Mouse (Mus musculus) heart, adult 11 months (tissue): ENCODE measurements around the gene Jph2.

Source experiments
- DNase-seq: peaks from one replicate; pipeline ENCODE4 v3.0.0; 2022

Gene Jph2

GRCm38 (mm10) chr2:163360858-163361623 lies 36.8 kb downstream of the Jph2 start:
- peak; percentile 98 for DNase-seq

GRCm38 (mm10) chr2:163359253-163359652 lies 38.5 kb downstream of the Jph2 start:
- DNase-seq: peak; percentile 91

GRCm38 (mm10) chr2:163358662-163359061 lies 39.1 kb downstream of the Jph2 start:
- DNase-seq: no peak

GRCm38 (mm10) chr2:163356113-163356840 lies 41.5 kb downstream of the Jph2 start:
- peak; percentile 86 for DNase-seq

- DNase-seq: peak; percentile 86
Observed at GRCm38 (mm10) chr2:163355666-163356065, 42.1 kb downstream of the Jph2 start.

GRCm38 (mm10) chr2:163353731-163354130 lies 44.1 kb downstream of the Jph2 start:
- peak; percentile 97 for DNase-seq

GRCm38 (mm10) chr2:163350443-163350842 lies 47.4 kb downstream of the Jph2 start:
- DNase-seq: no peak

- peak; percentile 92 for DNase-seq
Observed at GRCm38 (mm10) chr2:163349411-163349810, 48.4 kb downstream of the Jph2 start.

GRCm38 (mm10) chr2:163348677-163349076 lies 49.1 kb downstream of the Jph2 start:
- DNase-seq: no peak

- DNase-seq: no peak
Observed at GRCm38 (mm10) chr2:163347517-163348184, 50.1 kb downstream of the Jph2 start.

- no peak for DNase-seq
Observed at GRCm38 (mm10) chr2:163346497-163346896, 51.3 kb downstream of the Jph2 start.

- peak; percentile 98 for DNase-seq
Observed at GRCm38 (mm10) chr2:163344976-163345660, 52.7 kb downstream of the Jph2 start.

GRCm38 (mm10) chr2:163343671-163344070 lies 54.1 kb downstream of the Jph2 start:
- no peak for DNase-seq

GRCm38 (mm10) chr2:163340263-163340662 lies 57.5 kb downstream of the Jph2 start:
- peak; percentile 96 for DNase-seq

- no peak for DNase-seq
Observed at GRCm38 (mm10) chr2:163332368-163333055, 65.3 kb downstream of the Jph2 start.

GRCm38 (mm10) chr2:163331423-163331822 lies 66.4 kb downstream of the Jph2 start:
- no peak for DNase-seq

GRCm38 (mm10) chr2:163330742-163331141 lies 67.1 kb downstream of the Jph2 start:
- no peak for DNase-seq

GRCm38 (mm10) chr2:163323163-163323562 lies 74.6 kb downstream of the Jph2 start:
- DNase-seq: no peak

- DNase-seq: no peak
Observed at GRCm38 (mm10) chr2:163318777-163319176, 79.0 kb downstream of the Jph2 start.

GRCm38 (mm10) chr2:163317281-163317680 lies 80.5 kb downstream of the Jph2 start:
- DNase-seq: no peak

GRCm38 (mm10) chr2:163310163-163310688 lies 87.6 kb downstream of the Jph2 start:
- no peak for DNase-seq

GRCm38 (mm10) chr2:163309376-163309775 lies 88.4 kb downstream of the Jph2 start:
- no peak for DNase-seq
